Mouse (Mus musculus) limb, embryonic 10.5 days (tissue): ENCODE results near the gene Gnb5. TPM values are rescaled to one million over a fixed set of nuclear protein-coding genes. Genes with fewer than 3 reads are reported as not detected.

Experiments
- DNase-seq: peaks from one replicate; pipeline ENCODE4 v3.0.0-alpha.2; 2017; ENCODE audit warnings: low spot score
- H3K27ac ChIP-seq: fragments of 300-500 bp; sonication (generic); 2 replicates; pipeline ENCODE4 v1.5.1; 2016; ENCODE audit warnings: mild to moderate bottlenecking
- H3K27me3 ChIP-seq: fragments of 300-500 bp; sonication (generic); 2 replicates; pipeline ENCODE4 v1.6.1; 2016; ENCODE audit warnings: low read depth, mild to moderate bottlenecking; ENCODE audit not compliant: poor library complexity, severe bottlenecking
- H3K36me3 ChIP-seq: fragments of 300-500 bp; sonication (generic); 2 replicates; pipeline ENCODE4 v1.6.1; 2016; ENCODE audit warnings: mild to moderate bottlenecking, moderate library complexity
- H3K4me1 ChIP-seq: fragments of 300-500 bp; sonication (generic); 2 replicates; pipeline ENCODE4 v1.6.1; 2016
- H3K4me3 ChIP-seq: fragments of 300-500 bp; sonication (generic); 2 replicates; pipeline ENCODE4 v1.5.1; 2016; ENCODE audit warnings: mild to moderate bottlenecking, moderate library complexity
- H3K9me3 ChIP-seq: fragments of 300-500 bp; sonication (generic); replicated peaks from 2 replicates; pipeline ENCODE4 v1.6.1; 2016; ENCODE audit warnings: mild to moderate bottlenecking
- WGBS: fragments of 180-500 bp; shearing (Covaris S2); methylation state at CpG from one replicate; pipeline ENCODE4 v1.1.7; 2016; 5-methylcytosine and 5-hydroxymethylcytosine counted together
- polyA plus RNA-seq: library from polyadenylated mRNA; unstranded; fragments of >200 nt; fragmentation: Nextera tagmentation; extraction: Ambion mirVana; gene quantifications from 2 replicates; pipeline ENCODE4 v1.2.1, GENCODE M21; 2016

Gnb5 gene
- polyA plus RNA-seq, 1 experiment from 2014 or later: 17.8 TPM

- no peaks in the 10 kb centered on the region for H3K4me1 ChIP-seq
- no peak for DNase-seq
- no peak overlapping the region for H3K27ac ChIP-seq
- H3K4me3 ChIP-seq: no peak overlapping the region
- H3K27me3 ChIP-seq: no peaks in the 10 kb centered on the region
- H3K36me3 ChIP-seq: no peaks in the 10 kb centered on the region
- 64% methylated on average over 1 of the region's 1 CpGs for WGBS
- no peaks in the 10 kb centered on the region for H3K9me3 ChIP-seq
These were observed 70.3 kb downstream of the Gnb5 start for GRCm38 (mm10) chr9:75376428-75376827.

- no peak overlapping the region for H3K27ac ChIP-seq
- H3K27me3 ChIP-seq: no peaks in the 10 kb centered on the region
- no peaks in the 10 kb centered on the region for H3K9me3 ChIP-seq
- H3K4me3 ChIP-seq: no peak overlapping the region
- H3K36me3 ChIP-seq: no peaks in the 10 kb centered on the region
- DNase-seq: no peak
- WGBS: 92% methylated on average over 2 of the region's 2 CpGs
- H3K4me1 ChIP-seq: no peaks in the 10 kb centered on the region
These were observed 72.7 kb downstream of the Gnb5 start for GRCm38 (mm10) chr9:75378774-75379173.

- peaks cover 25% of the 10 kb centered on the region for H3K36me3 ChIP-seq
- H3K9me3 ChIP-seq: no peaks in the 10 kb centered on the region
- no peaks in the 10 kb centered on the region for H3K4me1 ChIP-seq
- no peak overlapping the region for H3K4me3 ChIP-seq
- no peak for DNase-seq
- 93% methylated on average over 14 of the region's 14 CpGs for WGBS
- no peaks in the 10 kb centered on the region for H3K27me3 ChIP-seq
- H3K27ac ChIP-seq: no peak overlapping the region
These were observed 76.7 kb downstream of the Gnb5 start for GRCm38 (mm10) chr9:75382825-75383224.

DNA sequence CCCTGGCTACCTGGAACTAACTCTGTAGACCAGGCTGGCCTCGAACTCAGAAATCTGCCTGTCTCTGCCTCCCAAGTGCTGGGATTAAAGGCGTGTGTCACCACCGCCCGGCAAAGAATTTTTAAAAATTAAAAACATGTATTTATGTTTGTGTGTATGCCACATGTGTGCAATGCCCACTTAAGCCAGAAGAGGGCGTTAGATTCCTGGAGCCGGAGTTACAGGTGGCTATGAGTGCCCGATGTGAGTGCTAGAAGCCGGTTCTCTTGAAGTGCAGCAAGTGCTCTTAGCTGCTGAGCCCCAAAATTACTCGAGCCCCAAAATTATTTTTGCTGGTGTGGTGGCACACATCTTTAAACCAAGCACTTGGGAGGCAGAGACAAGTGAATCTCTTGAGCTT is 77.7 kb downstream of the Gnb5 start:
- WGBS: 83% methylated on average over 9 of the region's 9 CpGs
- DNase-seq: no peak
- no peaks in the 10 kb centered on the region for H3K4me1 ChIP-seq
- H3K9me3 ChIP-seq: no peaks in the 10 kb centered on the region
- peaks cover 32% of the 10 kb centered on the region for H3K36me3 ChIP-seq
- H3K27me3 ChIP-seq: no peaks in the 10 kb centered on the region
- no peak overlapping the region for H3K4me3 ChIP-seq
- H3K27ac ChIP-seq: no peak overlapping the region

DNA sequence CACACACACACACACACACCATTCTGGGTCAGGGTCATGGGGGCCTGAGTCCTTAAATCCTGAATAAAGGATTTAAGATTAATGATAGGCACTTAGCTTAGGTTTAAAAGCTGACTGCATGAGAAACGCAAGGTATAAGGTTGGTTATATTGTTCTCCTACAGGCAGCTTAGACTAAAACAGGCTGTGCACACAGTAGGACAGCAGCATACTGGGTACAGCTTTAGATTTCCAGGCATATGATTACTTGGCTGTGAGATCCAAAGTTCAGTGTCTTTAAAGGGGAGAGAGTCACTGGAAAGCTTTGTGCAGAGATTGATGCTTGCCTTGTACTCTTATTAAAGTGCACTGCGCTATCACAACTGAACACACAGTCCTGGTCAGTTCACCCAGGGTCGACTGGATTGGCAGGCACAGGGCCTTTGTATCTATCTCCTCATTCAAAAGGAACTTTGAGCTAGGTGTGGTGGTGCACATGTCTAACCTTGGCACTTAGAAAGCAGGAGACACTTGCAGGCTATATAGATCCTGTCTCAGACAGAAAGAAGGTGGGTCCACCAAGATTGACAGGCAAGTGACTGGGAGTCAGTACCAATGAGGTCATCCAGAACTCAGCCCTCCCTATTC is 78.4 kb downstream of the Gnb5 start:
- no peak overlapping the region for H3K4me3 ChIP-seq
- no peaks in the 10 kb centered on the region for H3K4me1 ChIP-seq
- H3K36me3 ChIP-seq: peaks cover 38% of the 10 kb centered on the region
- DNase-seq: no peak
- no peaks in the 10 kb centered on the region for H3K9me3 ChIP-seq
- 85% methylated on average over 3 of the region's 3 CpGs for WGBS
- H3K27me3 ChIP-seq: no peaks in the 10 kb centered on the region
- H3K27ac ChIP-seq: no peak overlapping the region

- Histone ChIP-seq H3K4me1 (no peaks in the 10 kb centered on the region), H3K9me3 (no peaks in the 10 kb centered on the region), H3K27me3 (no peaks in the 10 kb centered on the region), H3K27ac (no peak overlapping the region), H3K36me3 (peaks cover 48% of the 10 kb centered on the region), H3K4me3 (no peak overlapping the region)
- 90% methylated on average over 9 of the region's 9 CpGs for WGBS
- no peak for DNase-seq
These were observed 79.3 kb downstream of the Gnb5 start for GRCm38 (mm10) chr9:75385218-75385974.

DNA sequence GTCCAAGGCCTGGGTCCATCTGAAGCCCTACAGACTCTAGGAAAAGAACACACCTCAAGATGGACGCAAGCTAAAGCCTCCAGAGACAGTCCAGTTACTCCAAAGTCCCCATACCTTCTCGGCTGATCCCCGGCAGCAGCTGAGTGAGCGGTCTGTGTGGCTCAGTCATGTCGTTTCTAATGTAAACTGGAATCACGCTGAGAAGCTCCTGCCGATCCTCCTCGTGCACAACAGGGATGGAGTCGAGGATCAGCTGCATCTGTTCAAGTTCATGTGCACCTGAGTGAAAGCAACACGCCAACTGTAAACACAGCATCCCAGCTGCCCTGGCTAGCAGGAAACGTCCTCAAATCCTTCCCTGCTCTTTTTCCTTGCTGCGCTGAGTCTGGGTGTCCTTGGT is 87.2 kb downstream of the Gnb5 start:
- Histone ChIP-seq H3K4me3 (no peak overlapping the region), H3K27ac (no peak overlapping the region), H3K36me3 (peaks cover 100% of the 10 kb centered on the region), H3K27me3 (no peaks in the 10 kb centered on the region), H3K9me3 (no peaks in the 10 kb centered on the region), H3K4me1 (no peaks in the 10 kb centered on the region)
- DNase-seq: no peak
- 86% methylated on average over 12 of the region's 12 CpGs for whole genome bisulfite sequencing

Other genes with a start within 250 kb of the Gnb5 start
- gene Myo5a, start 235.3 kb upstream of the Gnb5 start, polyA plus RNA-seq: 17.6 and 19.8 TPM in 2 replicates
- gene Myo5c, start 74.3 kb upstream of the Gnb5 start, polyA plus RNA-seq: 0.41 and 0.58 TPM in 2 replicates
- gene Bcl2l10, start 41.5 kb downstream of the Gnb5 start, polyA plus RNA-seq: not detected in 2 replicates
- 141 and 146 TPM in 2 replicates for gene Mapk6, start 103.7 kb downstream of the Gnb5 start, polyA plus RNA-seq
- gene Leo1, start 135.2 kb downstream of the Gnb5 start, polyA plus RNA-seq: 49.4 and 58.3 TPM in 2 replicates